8 mouse cellular contexts compared by ENCODE assay signal in the genomic region with DNA sequence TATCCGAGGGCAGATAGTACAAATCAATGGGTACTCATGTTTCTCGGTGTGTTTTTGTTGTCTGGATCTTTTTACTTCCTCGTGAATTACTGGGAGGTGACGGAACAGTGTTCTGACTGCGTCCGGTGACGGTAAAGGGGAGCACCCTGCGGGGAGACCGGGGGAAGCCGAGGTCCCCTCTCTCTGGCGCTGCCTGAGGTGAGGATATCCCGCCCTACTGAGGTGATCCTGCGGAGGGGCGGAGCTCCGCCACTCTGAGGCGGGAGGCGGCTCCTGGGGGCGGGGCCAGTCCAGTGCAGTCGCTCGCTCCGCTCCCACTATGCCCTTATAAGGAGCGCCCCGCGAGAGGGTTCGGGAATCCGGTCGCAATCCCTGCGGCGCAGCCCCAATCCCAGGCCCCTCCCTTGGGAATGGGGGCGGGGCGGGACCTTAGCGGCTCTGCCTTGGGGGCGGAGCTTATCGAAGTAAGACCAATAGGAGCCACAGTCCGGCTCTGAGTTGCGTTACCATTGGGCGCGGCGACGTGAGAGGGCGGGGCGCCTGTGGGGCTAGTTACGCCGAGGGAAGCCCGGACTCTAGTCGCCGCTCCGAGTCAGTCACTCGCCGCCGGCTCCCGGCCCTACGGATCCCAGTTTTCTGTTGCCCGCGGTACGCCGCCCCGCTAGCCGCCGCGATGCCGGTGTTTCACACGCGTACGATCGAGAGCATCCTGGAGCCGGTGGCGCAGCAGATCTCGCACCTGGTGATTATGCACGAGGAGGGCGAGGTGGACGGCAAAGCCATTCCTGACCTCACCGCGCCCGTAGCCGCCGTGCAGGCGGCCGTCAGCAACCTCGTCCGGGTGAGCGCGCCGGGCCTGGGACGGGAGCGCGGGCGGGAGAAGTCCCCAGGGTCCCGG. TPM values are rescaled to one million over a fixed set of nuclear protein-coding genes. Genes with fewer than 3 reads are reported as not detected.
DNase-seq lines count a peak whose midpoint lies in the region; ATAC-seq and TF ChIP-seq lines count a peak whose summit lies in the region.

A gene (plus strand): TSS at position 551 of the 898 bp plus-strand sequence.

- H3K9me3 ChIP-seq in kidney, embryonic 14.5 days (ENCODE audit: control insufficient read depth, low read length): no peaks in the 10 kb centered on the region
- no peaks in the 10 kb centered on the region for H3K9me3 ChIP-seq in limb, embryonic 15.5 days

- H3K4me3 ChIP-seq in bone marrow macrophage, adult 2 months (ENCODE audit: insufficient read depth, low read length): peak within 1 kb of the TSS; percentile 87
- H3K4me3 ChIP-seq in embryonic fibroblast, embryonic 13.5 days (ENCODE audit: insufficient read depth, low read length): peak within 1 kb of the TSS; percentile 76
- H3K4me3 ChIP-seq in kidney, embryonic 14.5 days (ENCODE audit: low read length): peak within 1 kb of the TSS; percentile 73
- H3K4me3 ChIP-seq in limb, embryonic 15.5 days: peak within 1 kb of the TSS; percentile 97

- peaks cover 26% of the 10 kb centered on the region for H3K4me1 ChIP-seq in bone marrow macrophage, adult 2 months (ENCODE audit: control insufficient read depth, insufficient read depth, low read length)
- peaks cover 3% of the 10 kb centered on the region for H3K4me1 ChIP-seq in embryonic fibroblast, embryonic 13.5 days (ENCODE audit: control insufficient read depth, insufficient read depth, low read length)
- H3K4me1 ChIP-seq in kidney, embryonic 14.5 days (ENCODE audit: control insufficient read depth, insufficient read depth, low read length): peaks cover 7% of the 10 kb centered on the region
- H3K4me1 ChIP-seq in limb, embryonic 15.5 days: peaks cover 15% of the 10 kb centered on the region

- peak within 1 kb of the TSS; percentile 80 for H3K4me2 ChIP-seq in kidney, embryonic 14.5 days (replicated peaks; ENCODE audit: low read depth, low read length)
- H3K4me2 ChIP-seq in limb, embryonic 15.5 days: peak within 1 kb of the TSS; percentile 78

- H3K27ac ChIP-seq in bone marrow macrophage, adult 2 months (ENCODE audit: insufficient read depth, low read depth, low read length): peak within 1 kb of the TSS; percentile 66
- peak within 1 kb of the TSS; percentile 86 for H3K27ac ChIP-seq in embryonic fibroblast, embryonic 13.5 days (ENCODE audit: insufficient read depth, low read length)
- H3K27ac ChIP-seq in kidney, embryonic 14.5 days (ENCODE audit: low read depth, low read length): peak within 1 kb of the TSS; percentile 75
- peak within 1 kb of the TSS; percentile 87 for H3K27ac ChIP-seq in limb, embryonic 15.5 days

- peak; percentile 97 for DNase-seq in A20 (ENCODE audit: low read depth, low spot score)
- DNase-seq in heart, adult 9 months (ENCODE audit: low spot score in 2 of 2): peak; percentile 100
- peak; percentile 91 to 93 for DNase-seq in monocyte, adult 2 months (ENCODE audit: low read depth in 1 of 2, low spot score in 2 of 2)
- peak; percentile 95 to 97 for DNase-seq in spleen, postnatal 36 days (ENCODE audit: low spot score in 2 of 2)

- TF ChIP-seq POLR2A in bone marrow macrophage, adult 2 months (IDR thresholded peaks at IDR 0.05; ENCODE audit: borderline replicate concordance, low read depth, low read length): peak; percentile 91
- TF ChIP-seq POLR2A in embryonic fibroblast, embryonic 13.5 days (IDR thresholded peaks at IDR 0.05; ENCODE audit: low read depth, low read length): peak; percentile 99

- no peaks in the 10 kb centered on the region for H3K36me3 ChIP-seq in kidney, embryonic 14.5 days (ENCODE audit: control insufficient read depth, insufficient read depth, low read length)
- H3K36me3 ChIP-seq in limb, embryonic 15.5 days: no peaks in the 10 kb centered on the region

- ATAC-seq in kidney, embryonic 14.5 days (ENCODE audit: low FRiP score, low TSS enrichment): peak; percentile 99
- peak; percentile 99 for ATAC-seq in limb, embryonic 15.5 days (ENCODE audit: insufficient number of reproducible peaks, low FRiP score, low TSS enrichment, low read depth)

- H3K9ac ChIP-seq in kidney, embryonic 14.5 days (ENCODE audit: low read depth, low read length): peak within 1 kb of the TSS; percentile 75
- peak within 1 kb of the TSS; percentile 69 for H3K9ac ChIP-seq in limb, embryonic 15.5 days

- no peaks in the 10 kb centered on the region for H3K27me3 ChIP-seq in kidney, embryonic 14.5 days (ENCODE audit: control insufficient read depth, insufficient read depth, low read length)
- no peaks in the 10 kb centered on the region for H3K27me3 ChIP-seq in limb, embryonic 15.5 days

- no peak for TF ChIP-seq CTCF in bone marrow macrophage, adult 2 months (IDR thresholded peaks at IDR 0.05; ENCODE audit: low read depth, low read length)
- TF ChIP-seq CTCF in embryonic fibroblast, embryonic 13.5 days (IDR thresholded peaks at IDR 0.05; ENCODE audit: borderline replicate concordance, insufficient read depth, low read length): no peak

- under 1% methylated on average over 88 of the region's 89 CpGs for WGBS in kidney, embryonic 14.5 days
- under 1% methylated on average over 88 of the region's 89 CpGs for WGBS in limb, embryonic 15.5 days

RNA-seq across cellular contexts. Expression of the gene that starts here (rescaled TPM):
- polyA plus RNA-seq in bone marrow macrophage, adult 2 months (2012; ENCODE audit: insufficient read depth, insufficient read length, missing spikeins): 12.9 and 13.2 TPM in 2 replicates
- 494 and 636 TPM in 2 replicates for polyA plus RNA-seq in embryonic fibroblast, embryonic 13.5 days (2011; ENCODE audit: insufficient read length, low read depth, missing spikeins)
- polyA plus RNA-seq in kidney, embryonic 14.5 days (2014; fragmentation: Nextera tagmentation; extraction: Ambion mirVana): 19.1 and 42.4 TPM in 2 replicates
- polyA plus RNA-seq in limb, embryonic 15.5 days (2015; fragmentation: Nextera tagmentation; extraction: Ambion mirVana): 55.7 and 56.4 TPM in 2 replicates

Comparison
In these comparisons a context has a peak if more than half of its experiments do, and no peak if none do; other contexts are left out.
1. Peak in every context shown above with its lines: DNase-seq, ATAC-seq, H3K4me3 ChIP-seq and H3K27ac ChIP-seq.